Mouse (Mus musculus) spleen, adult 12 weeks (tissue): Measurements from ENCODE around the gene Zc3h15.
"Not testable (repeated sequence)": the region's sequence is repeated elsewhere in the genome, so short reads cannot be mapped to it uniquely, and the experiment has no call there.

ENCODE experiments used
- DNase-seq: peaks from one replicate; pipeline ENCODE4 v3.0.0; 2022; ENCODE audit warnings: low spot score

Gene Zc3h15

DNA sequence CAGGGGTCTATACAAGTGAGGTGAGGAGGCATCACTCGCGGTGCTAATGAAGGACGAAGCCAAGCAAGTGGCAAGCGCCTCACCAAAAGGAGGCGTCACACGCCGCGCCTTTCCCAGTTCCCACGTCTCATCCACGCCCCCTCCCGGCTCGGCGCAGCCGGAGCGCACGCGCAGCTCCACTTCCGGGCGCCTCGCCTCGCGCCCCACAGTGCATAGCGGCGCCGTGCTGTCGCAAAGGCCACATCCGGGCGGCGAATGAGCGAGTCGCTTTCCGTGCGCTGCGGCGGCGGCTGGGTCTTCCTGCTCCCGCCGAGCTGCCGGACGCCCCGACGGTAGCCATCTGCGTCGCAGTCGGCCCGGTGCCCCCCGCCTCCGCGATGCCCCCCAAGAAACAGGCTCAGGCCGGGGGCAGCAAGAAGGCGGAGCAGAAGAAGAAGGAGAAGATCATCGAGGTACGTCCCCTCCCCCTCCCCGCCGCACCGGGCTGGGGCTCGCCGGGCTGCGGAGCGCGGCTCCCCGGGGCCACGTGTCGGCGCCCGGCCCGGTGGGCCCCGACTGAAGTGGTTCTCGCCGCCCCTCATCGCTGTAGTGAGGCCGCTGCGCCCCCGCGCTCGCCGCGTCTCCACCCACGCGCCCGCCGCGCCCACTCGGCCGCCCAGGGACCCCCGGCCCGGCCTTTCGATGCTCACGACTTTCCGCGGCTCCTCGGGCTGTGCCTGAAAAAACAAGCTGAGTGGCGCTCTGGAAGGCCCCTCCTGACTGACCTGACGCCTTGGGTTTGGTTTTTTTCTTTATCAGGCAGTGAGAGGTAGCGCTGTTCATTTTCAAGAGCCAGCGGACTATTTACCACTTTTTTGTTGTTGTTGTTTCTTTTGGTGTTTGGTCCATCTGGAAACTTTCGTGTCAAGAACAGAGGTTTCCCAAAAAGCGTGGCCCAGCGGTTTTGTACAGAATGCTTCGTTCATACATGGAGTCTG lies at the start of gene Zc3h15:
TSS of gene Zc3h15 (plus strand) at position 160 of the 977 bp plus-strand sequence.
- peak; percentile 88 for DNase-seq

- no peak for DNase-seq
Measured at GRCm38 (mm10) chr2:83620558-83621367, 23.5 kb upstream of the Zc3h15 start.

DNA sequence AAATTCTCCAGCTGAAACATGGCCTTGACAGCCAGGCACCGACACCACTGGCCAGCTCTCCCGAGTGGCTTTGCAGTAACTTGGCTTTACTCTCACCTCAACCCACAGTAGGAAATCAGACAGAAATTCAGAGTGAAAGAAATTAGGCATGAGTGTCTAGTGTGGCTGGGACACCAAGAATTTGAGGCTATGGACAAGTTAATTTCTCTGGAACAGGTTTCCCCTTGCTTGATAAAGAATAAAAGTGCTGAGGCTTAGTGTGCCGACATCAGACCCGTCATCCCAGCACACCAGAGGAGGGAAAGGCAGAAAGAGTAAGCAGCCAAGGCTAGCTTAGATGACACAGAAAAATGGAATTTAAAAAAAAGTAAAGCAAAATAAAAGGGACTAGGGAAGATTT lies 22.7 kb upstream of the Zc3h15 start:
- no peak for DNase-seq

- no peak for DNase-seq
Measured at GRCm38 (mm10) chr2:83622792-83623191, 21.4 kb upstream of the Zc3h15 start.

- no peak for DNase-seq
Measured at GRCm38 (mm10) chr2:83624045-83624444, 20.2 kb upstream of the Zc3h15 start.

DNA sequence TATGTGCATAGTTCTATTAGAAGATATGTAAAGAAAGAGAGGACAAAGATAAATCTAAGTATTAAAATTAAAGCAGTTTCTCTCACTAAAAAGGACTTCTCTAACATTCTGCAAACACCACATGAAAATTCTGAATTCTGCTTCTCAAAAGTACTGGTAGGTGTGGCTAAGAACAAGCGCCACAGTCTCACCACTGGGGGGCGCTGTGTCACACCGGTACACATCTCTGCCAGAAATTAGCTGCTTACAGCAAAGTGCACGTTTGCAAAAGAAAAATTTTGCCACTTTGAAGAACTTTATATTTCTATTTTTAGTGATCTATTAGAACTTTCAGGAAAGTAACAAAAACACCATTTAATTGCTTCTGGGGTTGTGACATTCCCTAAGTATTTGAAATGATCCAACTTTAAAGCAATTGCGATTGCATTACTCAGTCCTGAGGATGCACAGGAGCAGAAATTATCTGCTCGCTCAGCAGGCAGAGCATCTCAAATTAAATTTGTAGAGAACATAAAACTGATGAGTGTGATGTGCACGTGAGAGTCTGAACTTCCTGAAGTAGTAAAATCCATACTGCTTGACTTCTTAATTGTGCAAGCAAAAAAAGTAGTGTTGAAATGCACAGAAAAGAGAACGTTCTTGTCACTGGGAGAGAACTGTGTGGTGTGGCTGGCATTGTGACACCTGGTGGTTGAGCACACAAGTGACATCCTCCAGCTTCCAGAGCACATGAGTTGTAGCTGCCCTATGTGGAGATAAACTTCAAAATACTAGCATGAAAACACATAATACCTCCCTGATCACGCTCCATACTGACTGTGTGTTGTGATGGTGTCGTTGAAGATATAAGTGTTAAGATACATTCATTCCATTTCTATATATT lies 18.8 kb upstream of the Zc3h15 start:
- DNase-seq = peak; percentile 53

DNA sequence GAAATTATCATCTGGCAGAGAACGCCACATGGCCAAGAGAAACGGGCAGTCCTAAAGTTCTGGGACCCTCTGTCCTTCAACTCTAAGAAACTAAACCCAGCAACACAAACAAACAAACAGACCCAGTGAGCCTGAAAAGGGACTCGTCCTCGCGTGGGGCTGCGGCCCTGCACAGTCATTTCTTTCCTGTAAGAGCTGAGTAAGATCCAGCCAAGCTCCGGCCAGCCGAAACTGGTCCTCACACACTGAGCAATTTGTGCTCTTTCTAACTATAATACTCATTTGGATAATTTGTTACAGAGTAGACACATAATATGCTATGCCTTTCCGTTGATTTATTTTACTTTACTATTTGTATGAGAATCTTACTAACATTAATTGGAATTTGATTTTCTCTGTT lies 17.4 kb upstream of the Zc3h15 start:
- DNase-seq = no peak

- no peak for DNase-seq
Measured at GRCm38 (mm10) chr2:83627495-83627894, 16.7 kb upstream of the Zc3h15 start.

GRCm38 (mm10) chr2:83627932-83628331 lies 16.3 kb upstream of the Zc3h15 start:
- DNase-seq = no peak

DNA sequence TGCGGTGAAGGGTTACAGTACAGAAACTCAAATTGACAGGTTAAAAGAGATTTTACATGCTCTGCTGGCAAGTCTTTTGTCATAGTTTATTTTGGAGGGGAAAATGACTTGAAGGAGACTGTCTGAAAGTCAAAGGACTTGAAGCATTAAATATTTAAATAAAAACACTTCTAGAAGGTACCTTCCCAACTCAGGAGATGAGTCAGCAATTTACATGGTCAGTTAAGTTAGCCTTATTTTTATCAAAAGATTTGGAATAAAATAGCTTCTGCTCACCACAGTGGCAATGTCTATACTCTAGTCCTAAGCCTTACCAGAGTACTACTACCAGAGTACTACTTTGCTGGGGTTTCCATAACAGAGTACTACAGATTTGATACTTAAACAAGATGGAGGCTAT lies 2.2 kb upstream of the Zc3h15 start:
- no peak for DNase-seq

DNA sequence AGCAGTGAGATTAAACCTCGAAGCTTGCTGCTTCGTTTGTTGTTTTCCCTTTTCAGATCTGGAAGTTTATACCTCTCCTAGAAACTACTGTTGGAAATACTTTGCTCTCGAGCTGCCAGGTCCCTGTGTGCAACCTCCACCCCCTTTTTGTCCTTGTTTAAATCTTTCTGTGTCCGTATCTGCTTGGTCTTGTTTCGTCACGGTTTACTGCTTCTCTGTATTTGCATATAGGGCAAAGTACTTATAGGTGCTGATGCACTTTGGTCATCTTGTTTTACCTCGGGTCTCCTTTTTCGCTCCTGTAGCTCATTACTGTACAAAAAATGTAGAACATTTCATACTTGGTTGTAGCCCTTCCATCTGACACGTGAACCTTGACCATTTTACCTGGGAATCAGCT lies 4.7 kb downstream of the Zc3h15 start:
- no peak for DNase-seq

DNA sequence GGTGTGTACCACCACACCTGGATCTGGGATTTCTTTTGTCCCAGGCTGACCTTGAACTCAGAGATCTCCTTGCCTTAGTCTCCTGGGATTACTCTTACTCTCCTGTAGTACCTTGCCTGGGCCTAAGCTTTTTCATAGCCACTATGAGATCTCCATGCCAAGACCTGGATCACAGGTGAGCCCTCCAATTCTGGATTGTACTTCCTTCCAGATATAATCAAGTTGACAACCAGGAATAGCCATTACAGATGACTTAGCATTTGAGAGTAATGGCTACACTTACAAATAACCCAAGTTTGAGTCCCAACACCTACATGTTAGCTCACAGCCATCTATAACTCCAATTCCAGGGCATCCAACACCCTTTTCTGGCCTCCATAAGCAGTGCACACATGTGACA lies 8.4 kb downstream of the Zc3h15 start:
- DNase-seq = no peak

DNA sequence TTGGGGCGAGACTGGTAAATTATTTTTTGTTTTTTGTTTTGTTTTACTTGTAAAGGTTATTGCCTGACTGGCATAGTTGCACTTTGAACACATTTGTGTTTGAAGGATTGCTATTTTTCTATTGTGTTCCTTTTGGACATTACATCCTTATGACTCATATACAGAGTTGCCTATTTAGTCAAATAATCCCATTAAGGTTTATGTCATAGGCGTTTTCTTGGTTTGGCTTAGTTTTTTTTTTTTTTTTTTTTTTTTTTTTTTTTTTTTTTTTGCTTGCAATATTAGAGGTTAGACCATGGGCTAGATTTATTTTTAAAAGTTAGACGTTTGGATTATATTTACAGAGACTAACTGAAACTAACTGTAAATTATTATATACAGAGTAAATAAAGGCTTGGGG lies 15.0 kb downstream of the Zc3h15 start:
- DNase-seq = no peak

GRCm38 (mm10) chr2:83660114-83660513 lies 15.9 kb downstream of the Zc3h15 start:
- no peak for DNase-seq

DNA sequence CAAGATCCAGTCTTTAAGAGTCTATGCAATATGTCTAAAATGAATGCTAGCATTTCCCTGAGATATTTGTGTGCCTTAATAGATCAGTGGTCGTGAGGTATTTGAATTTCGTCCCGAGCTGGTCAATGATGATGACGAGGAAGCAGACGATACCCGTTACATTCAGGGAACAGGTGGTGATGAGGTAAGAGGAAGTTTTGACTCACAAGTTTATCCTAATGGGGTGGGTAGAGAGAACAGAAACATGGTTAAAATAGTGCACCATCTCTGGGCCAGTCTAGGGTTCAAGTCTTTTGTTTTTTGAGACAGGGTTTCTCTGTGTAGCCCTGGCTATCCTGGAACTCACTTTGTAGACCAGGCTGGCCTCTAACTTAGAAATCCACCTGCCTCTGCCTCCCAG lies 17.1 kb downstream of the Zc3h15 start:
- no peak for DNase-seq

GRCm38 (mm10) chr2:83665051-83665450 lies 20.8 kb downstream of the Zc3h15 start:
- not testable (repeated sequence) for DNase-seq

GRCm38 (mm10) chr2:83667430-83667829 lies 23.2 kb downstream of the Zc3h15 start:
- DNase-seq = no peak

GRCm38 (mm10) chr2:83668052-83668451 lies 23.8 kb downstream of the Zc3h15 start:
- no peak for DNase-seq

GRCm38 (mm10) chr2:83669988-83670387 lies 25.8 kb downstream of the Zc3h15 start:
- no peak for DNase-seq

- DNase-seq = no peak
Measured at GRCm38 (mm10) chr2:83671843-83672242, 27.6 kb downstream of the Zc3h15 start.

DNA sequence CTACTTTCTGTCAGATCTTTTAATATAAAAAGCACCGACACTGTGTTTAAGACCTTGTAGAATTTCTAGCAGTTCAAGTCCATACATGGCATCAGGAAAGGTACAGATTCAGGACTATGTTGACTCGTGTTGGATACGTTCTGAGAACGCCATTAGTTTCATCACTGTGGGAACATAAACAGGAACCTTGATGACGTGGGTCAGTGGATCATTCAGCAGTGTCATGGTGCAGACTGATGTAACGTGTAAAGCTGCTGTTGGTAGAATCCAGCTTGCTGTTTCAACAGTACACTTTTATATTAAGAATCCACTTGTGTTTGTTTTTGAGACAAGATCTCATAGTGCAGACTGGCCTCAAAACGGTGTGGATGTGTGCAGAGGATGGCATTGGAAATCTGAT lies 28.8 kb downstream of the Zc3h15 start:
- DNase-seq = no peak

DNA sequence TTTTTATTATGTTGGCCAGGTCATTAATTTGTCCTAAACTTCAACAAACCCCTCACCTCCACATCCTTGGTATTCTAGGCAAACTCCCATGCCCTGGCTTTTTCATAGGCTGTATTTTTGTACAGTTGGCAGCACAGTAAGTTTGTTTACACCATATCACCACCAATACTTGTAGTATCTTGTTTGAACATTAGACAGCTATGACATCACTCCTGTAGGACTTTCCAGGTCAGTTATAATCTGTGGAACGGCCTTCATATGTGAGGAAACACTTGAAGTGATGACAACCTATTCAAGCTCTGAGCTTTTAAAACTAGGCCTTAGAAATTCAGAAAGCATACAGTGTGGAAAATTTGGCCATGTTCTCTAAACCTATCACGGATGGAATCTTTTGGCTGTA lies 29.6 kb downstream of the Zc3h15 start:
- no peak for DNase-seq
